Mouse (Mus musculus) lung, embryonic 15.5 days (tissue): ENCODE results near the gene Ldb3. TPM values are rescaled to one million over a fixed set of nuclear protein-coding genes. Genes with fewer than 3 reads are reported as not detected.

Experiments used
- ATAC-seq: fragments of 200-750 bp; cut with Nextera tagmentation; 2 replicates; pipeline ENCODE4 v1.8.0; 2017; ENCODE audit warnings: moderate number of reproducible peaks, borderline replicate concordance; ENCODE audit not compliant: low FRiP score, low TSS enrichment; ENCODE audit errors: extremely low read depth
- H3K27ac ChIP-seq: fragments of 300-500 bp; sonication (generic); 2 replicates; pipeline ENCODE4 v1.5.1; 2015; ENCODE audit warnings: moderate library complexity, mild to moderate bottlenecking, inconsistent platforms
- H3K27me3 ChIP-seq: fragments of 300-500 bp; sonication (generic); 2 replicates; pipeline ENCODE4 v1.6.1; 2015; ENCODE audit warnings: inconsistent platforms
- H3K36me3 ChIP-seq: fragments of 300-500 bp; sonication (generic); 2 replicates; pipeline ENCODE4 v1.6.1; 2015; ENCODE audit warnings: inconsistent platforms
- H3K4me1 ChIP-seq: fragments of 300-500 bp; sonication (generic); 2 replicates; pipeline ENCODE4 v1.6.1; 2015; ENCODE audit warnings: inconsistent platforms
- H3K4me2 ChIP-seq: fragments of 300-500 bp; sonication (generic); 2 replicates; pipeline ENCODE4 v1.6.1; 2015; ENCODE audit warnings: inconsistent platforms, mild to moderate bottlenecking, moderate library complexity
- H3K4me3 ChIP-seq: fragments of 300-500 bp; sonication (generic); 2 replicates; pipeline ENCODE4 v1.5.1; 2015; ENCODE audit warnings: mild to moderate bottlenecking, inconsistent platforms
- H3K9ac ChIP-seq: fragments of 300-500 bp; sonication (generic); 2 replicates; pipeline ENCODE4 v1.6.1; 2015; ENCODE audit warnings: inconsistent platforms
- H3K9me3 ChIP-seq: fragments of 300-500 bp; sonication (generic); 2 replicates; pipeline ENCODE4 v1.6.1; 2016; ENCODE audit warnings: inconsistent platforms
- WGBS: fragments of 180-500 bp; shearing (Covaris S2); methylation state at CpG from one replicate; pipeline ENCODE4 v1.1.7; 2015; 5-methylcytosine and 5-hydroxymethylcytosine counted together
- polyA plus RNA-seq: library from polyadenylated mRNA; unstranded; fragments of >200 nt; fragmentation: Nextera tagmentation; extraction: Ambion mirVana; gene quantifications from 2 replicates; pipeline ENCODE4 v1.2.1, GENCODE M21; 2015

Ldb3 gene
- polyA plus RNA-seq, 1 experiment from 2014 or later = 9.5 TPM

GRCm38 (mm10) chr14:34589185-34589713 lies 767 bp upstream of the Ldb3 start:
- Histone ChIP-seq H3K4me2 (no peak overlapping the region), H3K4me1 (peaks cover 8% of the 10 kb centered on the region; the same call in 1 of the 2 replicates), H3K36me3 (no peaks in the 10 kb centered on the region), H3K9ac (no peak overlapping the region), H3K27me3 (no peaks in the 10 kb centered on the region), H3K9me3 (no peaks in the 10 kb centered on the region), H3K4me3 (no peak overlapping the region), H3K27ac (no peak overlapping the region)
- 89% methylated on average over 8 of the region's 8 CpGs for WGBS
- ATAC-seq = no peak

- ATAC-seq = no peak
- Histone ChIP-seq H3K9me3 (no peaks in the 10 kb centered on the region), H3K27me3 (no peaks in the 10 kb centered on the region), H3K36me3 (no peaks in the 10 kb centered on the region), H3K4me2 (no peak overlapping the region), H3K4me3 (no peak overlapping the region), H3K27ac (no peak overlapping the region), H3K4me1 (peaks cover 8% of the 10 kb centered on the region; the same call in 1 of the 2 replicates), H3K9ac (no peak overlapping the region)
- 51% methylated on average over 5 of the region's 5 CpGs for WGBS
These were observed 477 bp downstream of the Ldb3 start for GRCm38 (mm10) chr14:34588005-34588404.

- Histone ChIP-seq H3K4me1 (peaks cover 4% of the 10 kb centered on the region; the same call in 1 of the 2 replicates), H3K9me3 (no peaks in the 10 kb centered on the region), H3K4me3 (no peak overlapping the region), H3K27ac (no peak overlapping the region), H3K4me2 (no peak overlapping the region), H3K9ac (no peak overlapping the region), H3K27me3 (no peaks in the 10 kb centered on the region), H3K36me3 (no peaks in the 10 kb centered on the region)
- ATAC-seq = no peak
- WGBS = 67% methylated on average over 3 of the region's 3 CpGs
These were observed 1.6 kb downstream of the Ldb3 start for GRCm38 (mm10) chr14:34586871-34587270.

GRCm38 (mm10) chr14:34585358-34586105 lies 3.0 kb downstream of the Ldb3 start:
- no peaks in the 10 kb centered on the region for H3K36me3 ChIP-seq
- H3K4me1 ChIP-seq = no peaks in the 10 kb centered on the region
- H3K9ac ChIP-seq = no peak overlapping the region
- no peak overlapping the region for H3K4me2 ChIP-seq
- H3K4me3 ChIP-seq = no peak overlapping the region
- H3K9me3 ChIP-seq = no peaks in the 10 kb centered on the region
- 53% methylated on average over 9 of the region's 9 CpGs for WGBS
- H3K27me3 ChIP-seq = no peaks in the 10 kb centered on the region
- H3K27ac ChIP-seq = no peak overlapping the region
- no peak for ATAC-seq

DNA sequence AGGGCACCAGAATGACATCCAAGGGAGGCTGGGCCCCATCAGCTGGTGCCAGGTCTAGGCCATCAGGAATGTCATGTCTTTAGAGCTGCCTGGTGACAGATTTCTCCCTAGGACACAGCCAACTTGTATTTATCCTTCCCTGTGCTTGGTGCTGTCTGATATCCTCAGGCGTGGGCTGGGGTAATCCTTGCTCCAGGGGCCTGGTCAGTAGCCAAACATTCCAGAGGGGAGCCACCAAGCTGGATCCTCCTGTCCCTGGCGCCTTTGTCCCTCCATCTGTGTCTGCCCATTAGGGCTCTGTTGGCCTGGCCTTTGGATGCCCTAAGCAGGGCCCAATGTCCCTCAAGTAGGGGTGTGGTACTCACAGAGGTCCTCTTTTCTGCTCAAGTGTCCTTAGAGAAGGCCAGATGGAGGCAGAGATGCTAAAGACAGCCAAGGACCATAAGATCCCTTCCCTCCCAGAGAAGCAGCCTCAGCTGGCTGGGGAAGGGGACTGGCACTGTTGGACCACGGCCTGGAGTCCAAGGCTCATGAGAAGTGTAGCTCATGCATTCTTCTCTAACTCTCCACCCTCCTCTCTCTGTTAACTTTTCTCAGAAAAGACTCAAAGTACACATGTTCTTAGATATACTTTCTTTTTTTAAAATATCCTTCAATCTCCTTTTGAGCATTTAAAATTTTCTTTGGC lies 5.6 kb downstream of the Ldb3 start:
- 46% methylated on average over 3 of the region's 3 CpGs for WGBS
- no peak for ATAC-seq
- H3K27me3 ChIP-seq = no peaks in the 10 kb centered on the region
- no peak overlapping the region for H3K4me3 ChIP-seq
- no peaks in the 10 kb centered on the region for H3K9me3 ChIP-seq
- H3K4me2 ChIP-seq = no peak overlapping the region
- no peak overlapping the region for H3K27ac ChIP-seq
- no peak overlapping the region for H3K9ac ChIP-seq
- H3K36me3 ChIP-seq = no peaks in the 10 kb centered on the region
- no peaks in the 10 kb centered on the region for H3K4me1 ChIP-seq

DNA sequence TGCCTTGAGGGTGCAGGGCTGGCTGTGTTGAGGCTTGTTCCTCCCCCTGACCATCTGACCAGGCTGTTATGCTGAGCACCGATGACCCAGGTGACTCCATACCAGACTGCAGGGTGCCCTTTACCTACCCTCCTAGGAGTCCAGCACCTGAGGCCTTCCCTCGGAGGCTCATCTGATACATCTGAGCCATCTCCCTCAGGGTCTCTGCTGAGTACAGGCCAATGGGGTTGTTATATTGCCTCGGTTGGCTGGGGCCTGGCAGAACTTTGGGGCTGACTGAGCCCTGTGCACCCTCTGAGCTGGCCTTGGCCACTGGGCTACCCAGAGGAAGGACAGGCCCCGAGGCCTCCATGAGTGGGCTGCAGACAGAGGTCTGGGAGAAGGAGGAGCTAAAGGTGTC lies 11.6 kb downstream of the Ldb3 start:
- ATAC-seq = no peak
- Histone ChIP-seq H3K27me3 (no peaks in the 10 kb centered on the region), H3K9me3 (no peaks in the 10 kb centered on the region), H3K4me3 (no peak overlapping the region), H3K27ac (no peak overlapping the region), H3K9ac (no peak overlapping the region), H3K4me1 (no peaks in the 10 kb centered on the region), H3K36me3 (no peaks in the 10 kb centered on the region), H3K4me2 (no peak overlapping the region)
- 80% methylated on average over 4 of the region's 4 CpGs for WGBS

DNA sequence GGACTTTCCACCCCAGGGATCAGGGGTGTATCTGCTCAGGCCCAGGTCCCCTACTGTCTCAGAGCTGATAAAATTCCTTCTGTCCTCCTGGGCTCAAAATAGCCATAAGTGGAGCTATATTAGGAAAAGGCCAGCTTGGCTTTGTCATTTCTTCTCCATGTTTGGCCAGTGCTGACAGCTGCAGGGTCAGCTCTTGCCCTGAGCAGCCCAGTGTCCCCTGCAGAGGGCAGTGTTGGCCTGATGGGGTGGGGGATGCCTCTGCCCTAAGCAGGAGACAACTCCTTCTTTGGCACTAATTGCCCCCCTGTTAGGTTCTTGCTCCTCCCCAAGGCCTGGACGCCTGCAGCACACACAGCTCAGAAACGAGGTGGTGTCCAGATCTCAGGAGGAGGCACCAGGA lies 14.4 kb downstream of the Ldb3 start:
- peak; percentile 28; the same call in 1 of the 2 replicates for ATAC-seq
- H3K36me3 ChIP-seq = no peaks in the 10 kb centered on the region
- no peak overlapping the region for H3K9ac ChIP-seq
- no peak overlapping the region for H3K27ac ChIP-seq
- no peak overlapping the region for H3K4me2 ChIP-seq
- 53% methylated on average over 2 of the region's 2 CpGs for WGBS
- no peaks in the 10 kb centered on the region for H3K27me3 ChIP-seq
- H3K4me1 ChIP-seq = 0 out of 2 replicates have a peak, but pooled peaks cover 8% of the 10 kb centered on the region
- no peaks in the 10 kb centered on the region for H3K9me3 ChIP-seq
- H3K4me3 ChIP-seq = no peak overlapping the region

DNA sequence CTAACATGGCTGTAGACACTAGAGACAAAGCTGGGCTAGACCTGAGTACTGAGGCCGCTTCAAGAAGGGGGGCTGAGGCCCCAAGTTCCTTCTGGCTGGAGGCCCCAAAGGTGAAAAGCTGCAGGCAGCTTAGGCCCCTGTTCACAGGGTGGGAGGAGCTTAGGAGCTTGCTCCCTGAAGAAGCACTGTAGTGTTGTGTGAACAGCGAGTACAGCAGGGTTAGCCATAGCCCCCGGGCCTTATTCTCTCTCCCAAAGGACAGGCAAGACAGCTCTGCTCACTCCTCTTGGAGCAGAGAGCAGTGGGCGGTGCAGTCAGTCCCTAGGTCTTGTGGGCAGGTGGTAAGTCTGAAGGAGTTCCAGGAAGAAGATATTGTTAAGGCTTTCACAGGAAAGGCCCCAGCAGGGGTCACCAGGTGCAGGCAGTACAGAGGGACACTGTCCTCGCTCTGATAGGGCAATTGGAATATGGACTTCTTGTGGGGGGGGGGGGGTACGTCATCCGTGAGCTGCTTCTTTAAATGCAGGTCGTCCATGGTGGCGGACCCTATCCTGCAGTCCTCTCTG lies 15.1 kb downstream of the Ldb3 start:
- Histone ChIP-seq H3K9ac (no peak overlapping the region), H3K9me3 (no peaks in the 10 kb centered on the region), H3K36me3 (no peaks in the 10 kb centered on the region), H3K4me3 (no peak overlapping the region), H3K4me1 (0 out of 2 replicates have a peak, but pooled peaks cover 10% of the 10 kb centered on the region), H3K27me3 (no peaks in the 10 kb centered on the region), H3K27ac (no peak overlapping the region), H3K4me2 (no peak overlapping the region)
- no peak for ATAC-seq
- 71% methylated on average over 9 of the region's 9 CpGs for WGBS

DNA sequence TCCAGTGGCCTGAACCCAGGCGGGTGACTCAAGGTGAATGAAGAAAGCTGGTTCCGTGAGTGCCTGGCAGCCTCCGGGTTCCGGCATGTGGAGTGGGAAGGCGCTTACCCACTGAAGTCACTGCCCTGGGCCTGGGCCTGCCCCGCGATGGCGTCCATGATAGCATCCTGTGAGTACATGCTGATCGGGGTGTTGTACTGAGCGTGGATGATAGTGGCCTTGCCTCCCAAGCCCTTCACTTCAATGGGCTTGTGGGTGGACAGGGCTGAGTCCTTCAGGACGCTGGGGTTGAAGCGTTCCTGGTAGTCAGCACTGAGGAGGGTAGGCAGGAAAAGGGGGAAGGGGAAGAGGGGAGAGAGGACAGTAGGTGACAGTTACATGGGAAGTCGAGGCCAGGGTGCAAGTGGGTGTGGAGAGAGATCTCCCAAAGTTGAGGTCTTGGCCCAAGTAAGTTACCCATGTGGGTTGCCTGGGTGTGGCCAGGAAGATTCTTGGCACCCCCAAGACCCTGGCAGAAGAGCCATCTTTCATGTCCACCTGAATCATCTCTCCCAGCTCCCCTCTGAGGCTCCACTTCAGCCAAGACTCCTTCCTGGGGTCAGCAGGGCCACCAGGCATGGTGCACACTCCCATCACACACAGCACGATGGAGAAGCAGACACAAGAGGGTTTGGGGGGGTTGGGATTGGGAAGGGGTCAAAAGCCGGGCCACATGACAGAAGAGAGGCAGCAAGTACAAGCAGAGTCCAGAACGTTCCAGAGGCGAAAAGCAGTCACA lies 16.7 kb downstream of the Ldb3 start:
- no peak overlapping the region for H3K27ac ChIP-seq
- no peak overlapping the region for H3K4me3 ChIP-seq
- no peak for ATAC-seq
- no peak overlapping the region for H3K4me2 ChIP-seq
- WGBS = 79% methylated on average over 17 of the region's 17 CpGs
- no peaks in the 10 kb centered on the region for H3K9me3 ChIP-seq
- no peaks in the 10 kb centered on the region for H3K27me3 ChIP-seq
- 0 out of 2 replicates have a peak, but pooled peaks cover 10% of the 10 kb centered on the region for H3K4me1 ChIP-seq
- H3K36me3 ChIP-seq = no peaks in the 10 kb centered on the region
- H3K9ac ChIP-seq = no peak overlapping the region

- Histone ChIP-seq H3K4me2 (no peak overlapping the region), H3K27ac (no peak overlapping the region), H3K4me3 (no peak overlapping the region), H3K4me1 (peaks cover 16% of the 10 kb centered on the region; the same call in 1 of the 2 replicates), H3K36me3 (no peaks in the 10 kb centered on the region), H3K9ac (no peak overlapping the region), H3K27me3 (no peaks in the 10 kb centered on the region), H3K9me3 (no peaks in the 10 kb centered on the region)
- 69% methylated on average over 4 of the region's 4 CpGs for WGBS
- ATAC-seq = no peak
These were observed 17.6 kb downstream of the Ldb3 start for GRCm38 (mm10) chr14:34570903-34571302.

GRCm38 (mm10) chr14:34570294-34570693 lies 18.2 kb downstream of the Ldb3 start:
- ATAC-seq = no peak
- no peak overlapping the region for H3K9ac ChIP-seq

More at GRCm38 (mm10) chr14:34570294-34570693, 18.2 kb downstream of the Ldb3 start:
- Histone ChIP-seq H3K4me3 (no peak overlapping the region), H3K9me3 (no peaks in the 10 kb centered on the region), H3K27me3 (no peaks in the 10 kb centered on the region), H3K4me2 (peak overlapping the region; percentile 52), H3K4me1 (peaks cover 22% of the 10 kb centered on the region; the same call in 1 of the 2 replicates), H3K36me3 (no peaks in the 10 kb centered on the region), H3K27ac (no peak overlapping the region)
- WGBS = under 1% methylated on average over 6 of the region's 6 CpGs
